Mouse (Mus musculus): Measurements from ENCODE around the gene Ddx46.

- TF ChIP-seq MYOD1 (IDR thresholded peaks at IDR 0.05; ENCODE audit: control insufficient read depth, insufficient read length, low read depth) (no peak), CTCF (IDR thresholded peaks at IDR 0.05; ENCODE audit: control insufficient read depth, insufficient read depth, insufficient read length) (no peak), CEBPB (IDR thresholded peaks at IDR 0.05; ENCODE audit: low read depth) (no peak), MYOG (IDR thresholded peaks at IDR 0.05; ENCODE audit: control insufficient read depth, extremely low read depth, insufficient read length) (no peak), USF1 (IDR thresholded peaks at IDR 0.05; ENCODE audit: low read depth) (no peak), MAX (IDR thresholded peaks at IDR 0.05) (no peak), FOSL1 (IDR thresholded peaks at IDR 0.05; ENCODE audit: insufficient read depth, low read length, poor library complexity, severe bottlenecking) (no peak)
These were observed 27.8 kb upstream of the Ddx46 start for GRCm38 (mm10) chr13:55606899-55607623.
